Mouse (Mus musculus) left cerebral cortex, adult 11 months (tissue): ENCODE measurements at regions not wholly inside any gene's neighbourhood (a gene's known extent, or its start where the extent isn't known, plus 50 kb on each side); places are given as distances from the start of the nearest gene placed in this dataset.

Experiments
- DNase-seq: peaks from one replicate; pipeline ENCODE4 v3.0.0; 2022; ENCODE audit warnings: low spot score

DNA sequence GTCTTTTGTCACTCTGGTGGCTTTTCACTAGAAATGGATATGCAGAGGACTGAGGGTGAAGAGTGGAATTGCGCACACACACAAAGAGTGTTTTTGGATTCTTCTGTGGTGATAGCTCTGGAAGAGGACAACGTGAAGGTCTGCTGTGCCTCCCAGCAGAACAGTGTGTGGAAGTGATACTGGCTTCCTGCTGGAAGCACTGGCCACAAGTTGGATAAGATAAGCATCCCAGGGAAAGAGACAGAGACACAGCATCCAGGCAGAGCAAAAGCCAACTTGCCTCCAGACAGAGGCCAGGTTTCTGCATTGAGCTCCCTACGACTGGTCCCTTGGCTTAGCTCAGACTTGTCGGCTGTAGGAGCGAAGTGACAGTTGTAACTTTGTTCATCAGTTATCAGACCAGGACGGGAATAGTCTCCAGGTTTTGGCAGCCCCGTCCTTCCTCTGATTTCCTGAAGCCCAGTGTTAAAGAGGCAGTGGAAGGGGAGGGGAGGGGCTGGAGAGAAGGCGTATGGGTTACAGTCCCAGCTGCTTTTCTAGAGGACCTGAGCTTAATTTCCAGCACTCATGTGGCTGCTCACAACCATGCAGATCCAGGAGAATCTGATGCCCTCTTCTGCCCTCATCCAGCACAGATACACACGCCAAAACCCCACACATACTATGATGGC, 89.2 kb downstream of the Tmem170b start:
- DNase-seq: no peak

DNA sequence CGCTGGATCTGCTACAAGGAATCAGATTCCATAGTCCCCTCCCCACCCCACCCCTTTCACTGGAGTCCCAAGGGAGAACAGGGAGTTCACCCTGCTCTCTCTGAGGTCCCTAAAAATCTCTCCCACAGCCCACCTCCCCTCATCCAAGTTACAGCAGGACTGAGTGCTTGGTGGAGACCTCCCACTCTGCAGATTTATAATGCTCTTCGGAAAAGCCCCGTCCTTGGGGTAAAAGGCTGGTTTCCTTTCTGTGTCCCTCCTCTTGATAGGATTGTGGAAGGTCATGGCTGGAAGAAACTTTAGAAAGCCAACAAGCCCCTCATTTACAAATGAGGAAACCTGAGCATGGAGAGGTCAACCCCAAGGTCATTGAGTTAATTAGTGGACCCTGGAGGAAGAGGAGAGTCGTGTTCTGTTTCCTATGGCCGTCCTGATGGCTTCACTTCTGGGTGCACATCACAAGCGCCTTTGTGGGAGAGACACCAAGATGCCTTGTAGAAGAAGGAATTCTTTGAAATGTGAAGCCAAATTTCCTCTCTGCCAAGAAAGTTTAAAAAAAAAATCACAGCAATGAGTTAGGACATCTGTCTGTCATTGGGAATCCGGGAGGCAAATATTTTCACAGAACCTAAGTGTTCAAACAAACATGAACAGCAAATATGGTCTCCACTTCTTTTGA, 91.2 kb downstream of the Tmem170b start:
- no peak for DNase-seq

DNA sequence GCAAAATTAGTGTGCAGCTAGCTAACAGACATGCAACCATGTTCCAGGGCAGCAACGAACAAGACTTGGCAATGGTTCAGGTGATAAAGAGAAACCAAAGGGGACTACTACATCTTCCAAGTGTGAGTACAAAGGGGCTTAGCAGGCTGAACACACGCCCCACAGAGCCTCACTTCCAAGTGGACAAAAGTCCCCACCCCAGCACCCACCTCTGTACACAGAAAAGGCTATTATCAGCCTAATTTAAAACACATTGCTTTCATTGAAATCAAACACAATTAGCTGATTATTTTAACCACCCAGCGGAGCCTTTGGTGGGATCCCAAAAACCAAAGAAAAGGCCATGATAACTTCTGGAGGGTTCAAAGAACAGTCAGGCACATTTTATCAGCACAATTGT, 95.6 kb downstream of the Tmem170b start:
- no peak for DNase-seq

DNA sequence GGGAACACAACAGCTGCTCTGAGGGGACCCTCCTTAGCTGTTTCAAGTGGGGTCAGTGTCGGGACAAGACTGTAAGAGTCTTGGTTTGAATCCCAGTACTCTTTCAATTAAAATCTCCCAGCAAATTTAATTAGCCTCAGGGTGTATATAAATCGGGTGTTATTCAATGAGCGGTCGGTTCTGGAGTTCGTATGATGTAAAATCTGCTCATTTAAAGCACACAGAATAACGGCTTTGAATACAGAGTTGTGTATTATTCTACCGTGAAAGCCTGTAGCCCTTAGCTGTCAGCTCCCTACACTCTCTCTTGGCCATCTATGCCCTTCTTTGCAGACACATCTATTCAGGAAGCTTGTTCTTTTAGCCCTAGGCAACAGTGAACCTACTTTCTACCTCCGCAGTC, 96.1 kb downstream of the Tmem170b start:
- DNase-seq: no peak

DNA sequence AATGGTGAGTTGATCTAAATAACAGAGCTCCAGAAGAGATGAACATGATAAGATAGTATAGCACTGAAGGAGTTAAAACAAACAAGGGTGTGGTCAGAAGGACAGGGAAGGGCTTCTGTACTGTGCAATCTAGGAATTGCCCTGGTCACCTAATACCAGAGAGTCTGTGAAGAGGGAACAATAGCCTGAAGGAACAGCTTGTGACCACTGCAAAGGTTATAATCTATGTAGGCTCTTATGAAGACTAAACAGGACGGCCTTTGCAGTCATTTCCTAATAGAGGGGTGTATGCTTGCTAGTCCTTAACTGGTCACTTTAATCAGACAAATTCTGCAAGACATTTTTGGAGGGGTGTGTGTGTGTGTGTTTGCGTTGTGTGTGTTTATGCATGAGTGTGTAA, 97.5 kb downstream of the Tmem170b start:
- DNase-seq: no peak

DNA sequence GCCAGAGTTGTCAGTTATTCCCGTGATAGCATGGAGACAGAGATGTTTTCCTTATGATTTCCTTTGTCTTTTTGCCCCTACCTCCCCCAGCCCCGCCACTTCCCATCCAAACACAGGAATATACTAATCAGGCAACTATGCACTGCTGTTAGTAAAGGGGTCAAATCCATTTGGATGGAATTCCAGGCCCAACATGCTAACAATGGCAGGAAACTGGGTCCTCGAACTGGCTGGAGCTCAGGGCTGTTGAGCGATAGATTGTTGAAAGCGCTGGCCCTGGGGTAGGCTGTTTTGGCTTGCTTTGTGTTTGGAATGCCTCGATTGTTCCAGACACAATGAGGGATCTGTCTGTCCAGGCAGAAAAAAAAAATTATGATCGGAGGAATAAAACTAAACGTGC, 97.9 kb downstream of the Tmem170b start:
- DNase-seq: no peak

DNA sequence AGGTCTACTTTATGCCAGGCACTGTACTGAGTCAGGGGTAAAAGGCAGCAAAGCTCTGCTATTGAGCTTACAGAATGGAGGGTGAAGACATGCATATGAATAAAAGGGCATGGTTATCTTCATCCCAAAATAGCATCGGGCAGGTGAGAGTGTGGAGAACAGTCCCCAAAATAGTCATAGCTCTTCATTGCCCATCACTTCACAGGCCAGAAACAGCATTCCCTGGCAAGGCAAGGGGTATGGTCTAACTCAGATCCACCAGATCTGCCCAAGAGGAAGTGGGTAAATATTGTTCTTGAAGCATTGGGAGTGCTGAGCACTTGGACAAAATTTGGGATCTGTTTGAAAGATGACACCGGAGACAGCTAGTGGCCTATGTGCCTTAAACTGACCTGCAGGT, 99.1 kb downstream of the Tmem170b start:
- no peak for DNase-seq

DNA sequence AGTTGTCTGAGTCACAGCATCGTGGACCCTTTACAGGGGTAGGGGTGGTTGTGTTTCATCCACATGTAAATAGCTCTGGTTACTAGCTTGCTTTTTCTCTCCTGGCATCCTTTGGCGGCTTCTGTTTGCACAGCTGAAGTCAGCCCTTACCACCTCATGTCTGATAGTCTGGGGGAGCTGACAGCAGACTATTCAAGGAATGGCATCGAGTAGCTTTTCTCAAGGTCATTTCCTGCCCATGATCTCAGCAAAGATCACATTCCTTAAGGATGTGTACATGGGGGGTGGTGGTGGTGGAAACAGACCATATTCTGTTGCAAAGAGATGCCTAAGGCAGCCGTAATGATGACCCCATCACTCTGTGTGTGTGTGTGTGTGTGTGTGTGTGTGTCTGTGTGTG, 99.9 kb downstream of the Tmem170b start:
- no peak for DNase-seq

DNA sequence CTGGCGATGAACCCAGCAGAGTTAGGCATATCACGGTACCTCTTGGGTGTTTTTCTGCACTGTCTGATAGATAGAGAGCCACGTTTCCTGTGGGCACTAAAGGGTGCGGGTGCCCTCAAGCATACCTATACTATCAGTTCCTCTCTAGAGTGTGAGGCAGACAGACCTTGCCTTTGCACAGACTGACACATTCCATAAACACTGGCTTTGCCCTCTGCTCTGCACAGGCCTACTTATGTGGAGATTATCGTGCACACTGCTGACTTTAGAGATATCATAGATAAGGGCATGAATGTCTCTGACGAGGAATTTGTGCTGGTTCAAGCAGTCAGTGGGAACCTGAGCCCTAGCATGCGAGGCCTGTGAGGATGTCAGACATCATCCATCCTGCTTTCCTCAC, 102.1 kb downstream of the Tmem170b start:
- no peak for DNase-seq

DNA sequence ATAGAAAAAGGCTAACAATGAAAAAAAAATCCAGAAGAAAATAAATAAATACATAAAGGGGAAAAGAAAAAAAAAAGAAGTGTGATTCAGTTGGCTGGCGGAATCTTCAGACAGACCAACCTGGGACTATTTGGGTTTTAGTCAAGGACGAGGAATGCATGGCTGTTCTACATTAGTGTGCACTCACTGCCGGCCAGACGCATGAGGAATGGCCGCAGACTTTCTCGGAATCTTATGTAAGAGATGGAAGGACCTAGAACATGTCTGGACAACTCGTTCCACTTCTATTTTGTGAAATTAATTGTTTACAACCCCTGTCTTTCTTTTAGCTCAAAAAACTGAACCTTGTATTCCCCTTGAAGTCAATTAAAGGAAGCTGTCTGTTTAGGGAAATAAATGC, 103.4 kb downstream of the Tmem170b start:
- DNase-seq: no peak

DNA sequence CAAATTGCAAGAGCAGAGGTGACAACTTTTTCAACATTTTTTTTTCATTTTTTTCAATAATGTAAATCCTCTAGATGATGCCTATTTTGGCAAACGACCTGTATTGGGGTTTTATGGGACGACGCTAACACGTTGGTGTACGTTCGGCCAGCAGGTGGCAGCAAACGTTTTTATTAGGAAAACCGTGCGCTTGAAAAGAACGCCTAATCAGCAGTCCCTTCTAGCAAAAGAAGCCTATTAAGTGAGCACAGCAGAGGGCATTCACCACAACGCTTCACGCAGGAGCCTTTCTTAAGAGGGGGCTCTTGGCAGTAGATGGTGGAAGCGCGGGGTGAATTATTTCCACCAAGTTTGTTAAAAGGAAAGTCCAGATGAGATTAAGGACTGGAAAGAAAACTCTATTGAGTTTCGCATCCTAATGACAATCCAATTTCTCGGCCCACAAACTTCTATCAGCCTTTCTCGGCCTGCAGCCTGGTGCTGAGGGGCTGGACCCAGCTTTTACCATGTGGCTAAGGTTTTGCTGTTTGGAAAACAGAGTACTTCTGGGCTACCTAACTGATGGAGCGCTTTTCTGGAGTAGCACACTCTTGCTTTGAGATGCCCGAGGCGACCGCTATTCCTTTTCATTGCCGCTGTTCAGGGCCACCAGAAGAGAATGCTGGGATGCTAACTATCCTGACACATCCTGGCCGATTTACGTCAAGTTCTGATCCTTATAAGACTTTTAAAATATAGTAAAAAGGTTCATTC, 103.9 kb downstream of the Tmem170b start:
- peak; percentile 69 for DNase-seq

DNA sequence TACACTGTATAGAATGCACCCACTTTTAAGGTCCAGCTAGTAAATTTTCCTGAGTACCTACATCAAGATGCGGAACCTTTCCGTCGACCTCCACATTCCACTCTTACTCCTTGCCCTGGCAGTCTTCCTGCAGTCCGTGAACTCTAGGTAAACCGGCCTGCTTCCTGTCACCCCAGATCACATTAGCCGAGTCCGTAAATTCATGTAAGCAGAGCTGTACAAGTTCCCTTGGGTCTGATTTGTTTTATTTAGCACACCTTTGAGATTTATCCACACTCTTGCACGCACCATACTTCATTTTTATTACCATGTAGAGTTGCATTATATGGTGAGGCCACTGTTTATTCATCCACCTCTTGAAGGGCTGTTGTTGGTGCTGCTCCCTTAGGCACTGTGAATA, 106.9 kb downstream of the Tmem170b start:
- no peak for DNase-seq
